Mouse (Mus musculus): ENCODE measurements around the gene Ell2. TPM values are rescaled to one million over a fixed set of nuclear protein-coding genes. Genes with fewer than 3 reads are reported as not detected.

The Ell2 gene
- total and polyA plus RNA-seq, 2 experiments from 2014 or later, result 2.2 to 3.5 TPM

- Histone ChIP-seq H3K9ac (replicated peaks; ENCODE audit: low read length, poor library complexity, severe bottlenecking) (no peak overlapping the region), H3K4me2 (ENCODE audit: low read depth, low read length, poor library complexity, severe bottlenecking) (no peak overlapping the region), H3K4me3 (ENCODE audit: low read depth, low read length) (no peak overlapping the region), H3K9me3 (ENCODE audit: low read length) (no peaks in the 10 kb centered on the region), H3K4me1 (ENCODE audit: insufficient read depth, low read length) (no peaks in the 10 kb centered on the region), H3K27ac (ENCODE audit: low read depth, low read length) (no peak overlapping the region), H3K36me3 (ENCODE audit: insufficient read depth, low read length) (no peaks in the 10 kb centered on the region), H3K27me3 (ENCODE audit: insufficient read depth, low read length) (no peaks in the 10 kb centered on the region)
- 63% methylated on average over 2 of the region's 2 CpGs for WGBS
- no peak for TF ChIP-seq CTCF (IDR thresholded peaks at IDR 0.05)
- no peak for DNase-seq (ENCODE audit: low spot score)
- ATAC-seq (ENCODE audit: low FRiP score), result no peak
Observed at GRCm38 (mm10) chr13:75766967-75767366, 60.4 kb downstream of the Ell2 start.

- no peak for ATAC-seq (ENCODE audit: low FRiP score)
- Histone ChIP-seq H3K4me3 (ENCODE audit: low read depth, low read length) (no peak overlapping the region), H3K9ac (replicated peaks; ENCODE audit: low read length, poor library complexity, severe bottlenecking) (no peak overlapping the region), H3K4me1 (ENCODE audit: insufficient read depth, low read length) (no peaks in the 10 kb centered on the region), H3K4me2 (ENCODE audit: low read depth, low read length, poor library complexity, severe bottlenecking) (no peak overlapping the region), H3K27me3 (ENCODE audit: insufficient read depth, low read length) (no peaks in the 10 kb centered on the region), H3K27ac (ENCODE audit: low read depth, low read length) (no peak overlapping the region), H3K9me3 (ENCODE audit: low read length) (no peaks in the 10 kb centered on the region), H3K36me3 (ENCODE audit: insufficient read depth, low read length) (no peaks in the 10 kb centered on the region)
- 96% methylated on average over 2 of the region's 2 CpGs for WGBS
- TF ChIP-seq CTCF (IDR thresholded peaks at IDR 0.05), result no peak
- no peak for DNase-seq (ENCODE audit: low spot score)
Observed at GRCm38 (mm10) chr13:75770744-75771143, 64.2 kb downstream of the Ell2 start.

GRCm38 (mm10) chr13:75771404-75771803 is 64.8 kb downstream of the Ell2 start:
- Histone ChIP-seq H3K36me3 (ENCODE audit: insufficient read depth, low read length) (no peaks in the 10 kb centered on the region), H3K4me2 (ENCODE audit: low read depth, low read length, poor library complexity, severe bottlenecking) (no peak overlapping the region), H3K4me3 (ENCODE audit: low read depth, low read length) (no peak overlapping the region), H3K27me3 (ENCODE audit: insufficient read depth, low read length) (no peaks in the 10 kb centered on the region), H3K27ac (ENCODE audit: low read depth, low read length) (no peak overlapping the region), H3K4me1 (ENCODE audit: insufficient read depth, low read length) (no peaks in the 10 kb centered on the region), H3K9me3 (ENCODE audit: low read length) (no peaks in the 10 kb centered on the region), H3K9ac (replicated peaks; ENCODE audit: low read length, poor library complexity, severe bottlenecking) (no peak overlapping the region)
- TF ChIP-seq CTCF (IDR thresholded peaks at IDR 0.05), result no peak
- 87% methylated on average over 4 of the region's 4 CpGs for WGBS
- ATAC-seq (ENCODE audit: low FRiP score) (no peak), DNase-seq (ENCODE audit: low spot score) (no peak)

- no peaks in the 10 kb centered on the region for H3K4me1 ChIP-seq (ENCODE audit: insufficient read depth, low read length)
- no peak overlapping the region for H3K4me2 ChIP-seq (ENCODE audit: low read depth, low read length, poor library complexity, severe bottlenecking)
- no peak overlapping the region for H3K9ac ChIP-seq (replicated peaks; ENCODE audit: low read length, poor library complexity, severe bottlenecking)
- no peak for DNase-seq (ENCODE audit: low spot score)
- no peak for TF ChIP-seq CTCF (IDR thresholded peaks at IDR 0.05)
- no peak for ATAC-seq (ENCODE audit: low FRiP score)
- H3K27ac ChIP-seq (ENCODE audit: low read depth, low read length), result no peak overlapping the region
- no peaks in the 10 kb centered on the region for H3K9me3 ChIP-seq (ENCODE audit: low read length)
- 93% methylated on average over 3 of the region's 3 CpGs for WGBS
- H3K27me3 ChIP-seq (ENCODE audit: insufficient read depth, low read length), result no peaks in the 10 kb centered on the region
- no peaks in the 10 kb centered on the region for H3K36me3 ChIP-seq (ENCODE audit: insufficient read depth, low read length)
- no peak overlapping the region for H3K4me3 ChIP-seq (ENCODE audit: low read depth, low read length)
Observed at GRCm38 (mm10) chr13:75771984-75772730, 65.6 kb downstream of the Ell2 start.

GRCm38 (mm10) chr13:75775961-75776360 is 69.4 kb downstream of the Ell2 start:
- no peak overlapping the region for H3K4me3 ChIP-seq (ENCODE audit: low read depth, low read length)
- DNase-seq (ENCODE audit: low spot score) (no peak), ATAC-seq (ENCODE audit: low FRiP score) (no peak)
- H3K36me3 ChIP-seq (ENCODE audit: insufficient read depth, low read length), result no peaks in the 10 kb centered on the region
- H3K27me3 ChIP-seq (ENCODE audit: insufficient read depth, low read length), result no peaks in the 10 kb centered on the region
- no peaks in the 10 kb centered on the region for H3K4me1 ChIP-seq (ENCODE audit: insufficient read depth, low read length)
- no peak overlapping the region for H3K9ac ChIP-seq (replicated peaks; ENCODE audit: low read length, poor library complexity, severe bottlenecking)
- TF ChIP-seq CTCF (IDR thresholded peaks at IDR 0.05), result no peak
- H3K27ac ChIP-seq (ENCODE audit: low read depth, low read length), result no peak overlapping the region
- H3K4me2 ChIP-seq (ENCODE audit: low read depth, low read length, poor library complexity, severe bottlenecking), result no peak overlapping the region
- no peaks in the 10 kb centered on the region for H3K9me3 ChIP-seq (ENCODE audit: low read length)

- ATAC-seq (ENCODE audit: low FRiP score), result no peak; the same call in 1 of the 2 replicates
- H3K4me3 ChIP-seq (ENCODE audit: low read depth, low read length), result no peak overlapping the region
- WGBS, result 71% methylated on average over 1 of the region's 1 CpGs
Observed at GRCm38 (mm10) chr13:75776692-75777091, 70.1 kb downstream of the Ell2 start.

More at GRCm38 (mm10) chr13:75776692-75777091, 70.1 kb downstream of the Ell2 start:
- H3K9ac ChIP-seq (replicated peaks; ENCODE audit: low read length, poor library complexity, severe bottlenecking), result no peak overlapping the region
- H3K27ac ChIP-seq (ENCODE audit: low read depth, low read length), result no peak overlapping the region
- no peak for TF ChIP-seq CTCF (IDR thresholded peaks at IDR 0.05)
- no peaks in the 10 kb centered on the region for H3K9me3 ChIP-seq (ENCODE audit: low read length)
- no peaks in the 10 kb centered on the region for H3K27me3 ChIP-seq (ENCODE audit: insufficient read depth, low read length)
- H3K4me2 ChIP-seq (ENCODE audit: low read depth, low read length, poor library complexity, severe bottlenecking), result no peak overlapping the region
- H3K36me3 ChIP-seq (ENCODE audit: insufficient read depth, low read length), result no peaks in the 10 kb centered on the region
- no peaks in the 10 kb centered on the region for H3K4me1 ChIP-seq (ENCODE audit: insufficient read depth, low read length)
- DNase-seq (ENCODE audit: low spot score), result no peak

Data from midbrain, postnatal 0 days (tissue).